Mouse (Mus musculus): ENCODE measurements around the gene Arcn1. TPM values are rescaled to one million over a fixed set of nuclear protein-coding genes. Genes with fewer than 3 reads are reported as not detected.
A peak's percentile ranks its signal among the peaks of the same experiment; 100 is the strongest.

The Arcn1 gene
- polyA plus RNA-seq, 2 experiments: 33.5 to 84.1 TPM

DNA sequence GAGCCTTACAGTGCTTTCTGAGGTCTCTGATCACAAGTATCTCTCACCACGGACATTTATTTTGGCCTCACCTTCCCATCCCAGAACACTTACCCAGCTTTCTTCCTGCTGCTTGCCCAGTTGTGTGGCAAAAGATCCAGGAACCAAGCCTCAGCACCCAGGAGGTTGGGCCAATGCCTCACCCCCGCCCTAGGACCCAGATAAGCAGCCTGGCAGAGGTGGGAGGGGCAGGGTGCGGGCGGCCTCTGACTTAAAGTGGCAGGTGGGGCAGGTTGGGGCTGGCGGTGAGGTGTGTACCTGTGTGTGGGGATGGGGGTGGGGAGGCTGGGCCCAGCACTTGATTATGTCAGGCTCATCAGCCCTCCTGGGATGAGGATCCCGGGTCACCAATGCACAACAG lies 54.6 kb downstream of the Arcn1 start:
- Histone ChIP-seq H3K27me3 (ENCODE audit: control insufficient read depth, insufficient read depth, low read length) (peaks cover under 1% of the 10 kb centered on the region; the same call in 1 of the 2 replicates), H3K9ac (replicated peaks) (no peak overlapping the region), H3K4me1 (replicated peaks; ENCODE audit: control insufficient read depth in 2 of 2, insufficient read depth in 2 of 2, low read length in 1 of 2) (peaks cover 0 to 5% of the 10 kb centered on the region in 2 experiments; a peak in 3 of 4 replicates), H3K27ac (no peak overlapping the region), H3K36me3 (replicated peaks; ENCODE audit: control insufficient read depth, insufficient read depth, low read depth) (no peaks in the 10 kb centered on the region), H3K4me3 (ENCODE audit: insufficient read depth in 1 of 2, low read depth in 2 of 2, low read length in 2 of 2) (no peak overlapping the region), H3K4me2 (ENCODE audit: low read depth) (no peak overlapping the region), H3K9me3 (ENCODE audit: control insufficient read depth, low read length) (no peaks in the 10 kb centered on the region)
- DNase-seq (ENCODE audit: low read depth in 3 of 3, low spot score in 3 of 3) (no peak), ATAC-seq (ENCODE audit: insufficient read depth) (no peak)
- 46% methylated on average over 6 of the region's 6 CpGs for WGBS (ENCODE audit: insufficient replicate concordance)
- TF ChIP-seq EP300 (IDR thresholded peaks at IDR 0.05; ENCODE audit: low read depth): no peak
- TF ChIP-seq CTCF (IDR thresholded peaks at IDR 0.05; ENCODE audit: low read depth): no peak

DNA sequence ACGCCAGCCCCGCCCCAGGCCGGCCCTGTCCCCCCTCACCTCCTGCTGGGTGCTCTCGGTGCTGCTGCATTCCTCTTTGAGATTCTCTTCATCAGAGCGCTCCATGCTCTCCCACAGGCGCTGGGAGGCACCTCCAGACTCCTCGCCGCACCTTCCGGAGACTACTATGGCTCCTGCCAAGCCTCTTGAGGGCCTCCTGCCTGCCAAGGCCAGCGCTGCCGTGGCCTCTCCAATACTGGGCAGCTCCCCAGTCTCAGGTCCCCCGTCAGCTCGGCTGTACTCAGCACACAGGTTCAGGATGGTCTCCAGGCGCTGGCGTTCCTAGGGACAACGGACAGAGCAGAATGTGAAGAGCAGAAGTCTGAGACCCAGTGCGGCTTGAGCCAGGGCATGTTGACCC lies 56.0 kb downstream of the Arcn1 start:
- no peak for TF ChIP-seq CTCF (IDR thresholded peaks at IDR 0.05; ENCODE audit: low read depth)
- TF ChIP-seq EP300 (IDR thresholded peaks at IDR 0.05; ENCODE audit: low read depth): no peak
- Histone ChIP-seq H3K27ac (no peak overlapping the region), H3K4me1 (replicated peaks; ENCODE audit: control insufficient read depth in 2 of 2, insufficient read depth in 2 of 2, low read length in 1 of 2) (no peaks in the 10 kb centered on the region; a peak in 1 of 4 replicates), H3K4me3 (ENCODE audit: insufficient read depth in 1 of 2, low read depth in 2 of 2, low read length in 2 of 2) (no peak overlapping the region), H3K4me2 (ENCODE audit: low read depth) (no peak overlapping the region), H3K27me3 (ENCODE audit: control insufficient read depth, insufficient read depth, low read length) (peaks cover 4% of the 10 kb centered on the region; the same call in 1 of the 2 replicates), H3K9ac (replicated peaks) (no peak overlapping the region), H3K9me3 (ENCODE audit: control insufficient read depth, low read length) (no peaks in the 10 kb centered on the region), H3K36me3 (replicated peaks; ENCODE audit: control insufficient read depth, insufficient read depth, low read depth) (no peaks in the 10 kb centered on the region)
- ATAC-seq (ENCODE audit: insufficient read depth) (no peak), DNase-seq (ENCODE audit: low read depth in 3 of 3, low spot score in 3 of 3) (no peak)
- WGBS (ENCODE audit: insufficient replicate concordance): 72% methylated on average over 17 of the region's 17 CpGs

DNA sequence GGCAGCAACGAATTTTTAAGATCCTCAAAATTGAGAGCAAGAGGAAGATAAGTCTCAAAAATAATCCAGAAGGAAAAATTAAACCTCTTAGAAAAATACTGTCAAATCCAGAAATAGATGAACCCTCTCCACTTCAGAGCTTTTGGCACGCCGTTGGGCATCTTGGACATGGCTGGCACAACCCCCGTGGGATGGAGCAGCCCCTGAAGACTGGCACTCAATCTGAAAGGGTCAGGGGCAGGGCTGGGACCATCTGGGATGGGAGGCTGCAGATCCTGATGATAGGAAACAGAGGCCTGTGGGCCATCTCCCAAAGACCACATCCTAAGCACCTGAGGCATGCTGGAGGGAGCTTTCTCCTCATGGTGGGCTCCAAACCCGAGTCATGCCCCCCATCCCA lies 57.4 kb downstream of the Arcn1 start:
- WGBS (ENCODE audit: insufficient replicate concordance): 57% methylated on average over 5 of the region's 5 CpGs

DNA sequence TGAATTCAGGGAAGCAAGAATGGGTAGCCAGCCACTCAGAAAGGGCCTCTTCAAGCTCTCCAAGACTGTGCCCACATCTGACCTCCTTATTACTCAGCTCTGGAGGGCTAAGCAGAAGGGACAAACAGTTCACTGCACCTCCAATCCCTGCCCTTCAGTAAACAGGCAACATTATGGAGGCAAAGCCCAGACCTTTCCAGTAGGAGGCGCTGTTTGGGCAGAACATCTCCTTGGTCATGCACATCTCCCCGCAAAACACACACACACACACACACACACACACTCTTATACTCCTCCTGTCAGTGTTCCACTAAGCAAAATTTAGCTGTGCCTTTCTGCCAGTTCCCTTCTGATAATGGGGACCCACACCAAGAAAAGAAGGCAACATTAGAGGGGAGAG lies 58.0 kb downstream of the Arcn1 start:
- H3K9me3 ChIP-seq (ENCODE audit: control insufficient read depth, low read length): no peaks in the 10 kb centered on the region
- peaks cover 4% of the 10 kb centered on the region; the same call in 1 of the 2 replicates for H3K27me3 ChIP-seq (ENCODE audit: control insufficient read depth, insufficient read depth, low read length)
- H3K4me2 ChIP-seq (ENCODE audit: low read depth): no peak overlapping the region
- no peaks in the 10 kb centered on the region for H3K36me3 ChIP-seq (replicated peaks; ENCODE audit: control insufficient read depth, insufficient read depth, low read depth)
- DNase-seq (ENCODE audit: low read depth in 3 of 3, low spot score in 3 of 3) (no peak), ATAC-seq (ENCODE audit: insufficient read depth) (no peak)
- no peak overlapping the region for H3K9ac ChIP-seq (replicated peaks)
- WGBS (ENCODE audit: insufficient replicate concordance): 33% methylated on average over 2 of the region's 2 CpGs
- no peak overlapping the region for H3K4me3 ChIP-seq (ENCODE audit: insufficient read depth in 1 of 2, low read depth in 2 of 2, low read length in 2 of 2)
- H3K27ac ChIP-seq: no peak overlapping the region
- H3K4me1 ChIP-seq (replicated peaks; ENCODE audit: control insufficient read depth in 2 of 2, insufficient read depth in 2 of 2, low read length in 1 of 2): no peaks in the 10 kb centered on the region; a peak in 1 of 4 replicates
- TF ChIP-seq CTCF (IDR thresholded peaks at IDR 0.05; ENCODE audit: low read depth) (peak; percentile 78), EP300 (IDR thresholded peaks at IDR 0.05; ENCODE audit: low read depth) (no peak)

More for the DNA sequence above, 57.4 kb downstream of the Arcn1 start:
- no peak overlapping the region for H3K27ac ChIP-seq
- ATAC-seq (ENCODE audit: insufficient read depth) (no peak), DNase-seq (ENCODE audit: low read depth in 3 of 3, low spot score in 3 of 3) (no peak)
- H3K36me3 ChIP-seq (replicated peaks; ENCODE audit: control insufficient read depth, insufficient read depth, low read depth): no peaks in the 10 kb centered on the region
- no peak for TF ChIP-seq EP300 (IDR thresholded peaks at IDR 0.05; ENCODE audit: low read depth)
- no peak for TF ChIP-seq CTCF (IDR thresholded peaks at IDR 0.05; ENCODE audit: low read depth)
- no peak overlapping the region for H3K4me2 ChIP-seq (ENCODE audit: low read depth)
- no peak overlapping the region for H3K4me3 ChIP-seq (ENCODE audit: insufficient read depth in 1 of 2, low read depth in 2 of 2, low read length in 2 of 2)
- H3K9ac ChIP-seq (replicated peaks): no peak overlapping the region
- no peaks in the 10 kb centered on the region for H3K9me3 ChIP-seq (ENCODE audit: control insufficient read depth, low read length)
- H3K4me1 ChIP-seq (replicated peaks; ENCODE audit: control insufficient read depth in 2 of 2, insufficient read depth in 2 of 2, low read length in 1 of 2): no peaks in the 10 kb centered on the region; a peak in 1 of 4 replicates
- H3K27me3 ChIP-seq (ENCODE audit: control insufficient read depth, insufficient read depth, low read length): peaks cover 4% of the 10 kb centered on the region; the same call in 1 of the 2 replicates

DNA sequence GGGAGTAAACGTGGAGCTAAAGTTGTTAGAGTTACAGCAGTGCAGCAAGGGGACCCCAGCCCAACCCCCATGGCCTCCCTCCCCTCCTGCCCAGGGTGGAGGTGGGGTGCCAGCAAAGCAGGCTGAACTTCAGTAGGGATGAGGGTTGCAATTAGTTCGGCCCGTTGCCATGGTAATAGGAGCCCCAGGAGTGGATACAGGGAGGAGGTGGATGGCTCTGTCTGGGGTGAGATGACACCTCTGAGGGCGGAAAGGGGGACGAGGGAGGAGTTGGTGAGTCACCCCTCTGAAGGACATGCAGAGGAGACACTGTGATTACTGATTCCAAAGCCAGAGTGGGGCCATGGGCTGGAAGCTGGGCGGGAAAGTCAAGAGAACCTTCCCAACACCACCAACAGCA lies 58.7 kb downstream of the Arcn1 start:
- TF ChIP-seq CTCF (IDR thresholded peaks at IDR 0.05; ENCODE audit: low read depth) (no peak), EP300 (IDR thresholded peaks at IDR 0.05; ENCODE audit: low read depth) (no peak)
- 42% methylated on average over 6 of the region's 6 CpGs for whole genome bisulfite sequencing (ENCODE audit: insufficient replicate concordance)
- H3K9ac ChIP-seq (replicated peaks): no peak overlapping the region
- no peaks in the 10 kb centered on the region for H3K9me3 ChIP-seq (ENCODE audit: control insufficient read depth, low read length)
- H3K36me3 ChIP-seq (replicated peaks; ENCODE audit: control insufficient read depth, insufficient read depth, low read depth): no peaks in the 10 kb centered on the region
- H3K27ac ChIP-seq: no peak overlapping the region
- no peak for DNase-seq (ENCODE audit: low read depth in 3 of 3, low spot score in 3 of 3)
- ATAC-seq (ENCODE audit: insufficient read depth): no peak
- H3K4me1 ChIP-seq (replicated peaks; ENCODE audit: control insufficient read depth in 2 of 2, insufficient read depth in 2 of 2, low read length in 1 of 2): no peaks in the 10 kb centered on the region; a peak in 1 of 4 replicates
- peaks cover 4% of the 10 kb centered on the region; the same call in 1 of the 2 replicates for H3K27me3 ChIP-seq (ENCODE audit: control insufficient read depth, insufficient read depth, low read length)
- peak overlapping the region; percentile 61 for H3K4me2 ChIP-seq (ENCODE audit: low read depth)
- no peak overlapping the region; a peak in 1 of 4 replicates for H3K4me3 ChIP-seq (ENCODE audit: insufficient read depth in 1 of 2, low read depth in 2 of 2, low read length in 2 of 2)

All from liver, embryonic 14.5 days (tissue).